Mouse (Mus musculus) embryo, embryonic 10.5 days (tissue): Measurements from ENCODE around the gene Pdss2.
A peak's percentile ranks its signal among the peaks of the same experiment; 100 is the strongest.

Source experiments
- DNase-seq: peaks from one replicate; pipeline ENCODE4 v3.0.0-alpha.2; 2015; ENCODE audit warnings: low spot score

The Pdss2 gene

GRCm38 (mm10) chr10:43312658-43313417, 91.6 kb downstream of the Pdss2 start:
- no peak for DNase-seq

- DNase-seq, result no peak
These were observed 93.9 kb downstream of the Pdss2 start for GRCm38 (mm10) chr10:43315228-43315627.

DNA sequence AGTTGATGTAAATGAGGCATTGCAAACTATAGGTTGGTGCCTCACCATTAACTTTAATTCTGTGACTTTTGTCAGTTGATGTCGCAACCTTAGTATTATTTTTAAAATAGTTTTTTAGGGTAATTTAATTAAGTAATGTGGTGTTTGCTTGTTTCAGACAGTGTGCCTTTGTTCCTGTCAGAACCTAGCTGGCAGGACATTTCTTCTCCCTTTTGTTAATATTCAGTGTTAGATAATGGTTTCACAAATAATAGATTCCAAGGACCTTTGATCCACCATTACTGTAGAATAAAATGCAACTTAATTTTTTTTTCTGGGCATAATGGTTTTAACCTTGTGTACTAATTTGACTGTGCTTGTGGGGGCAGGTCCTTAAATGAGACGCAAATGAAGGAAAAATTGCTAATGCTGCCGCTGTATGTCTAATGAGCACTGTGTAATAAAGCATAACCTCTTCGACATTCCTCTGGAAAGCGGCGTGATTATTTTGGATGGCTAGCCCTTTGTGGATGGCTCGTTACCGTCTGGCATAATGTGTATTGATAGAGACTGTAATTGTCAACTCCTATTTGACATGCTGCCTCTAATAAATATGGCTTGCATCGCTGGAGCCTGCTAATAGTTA, 96.2 kb downstream of the Pdss2 start:
- no peak for DNase-seq

DNA sequence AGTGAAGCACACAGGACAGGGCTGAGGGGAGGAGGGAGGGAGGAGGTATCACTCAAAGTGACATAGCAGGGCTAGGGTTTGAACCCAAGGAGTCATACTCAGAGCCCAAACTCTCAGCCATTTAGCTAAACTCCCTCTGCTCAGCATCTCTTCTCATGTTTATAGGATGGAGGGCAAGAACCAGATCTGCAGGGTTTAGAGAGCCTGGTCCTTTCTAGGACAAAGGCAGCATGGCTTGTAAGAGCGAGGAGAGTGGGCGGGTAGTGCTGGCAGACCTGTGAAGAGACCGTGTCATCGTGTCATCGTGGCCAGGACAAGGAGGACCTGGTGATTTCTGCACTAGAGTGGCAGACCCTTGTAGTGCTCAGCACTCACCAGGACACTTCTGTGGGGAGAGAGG, 99.7 kb downstream of the Pdss2 start:
- no peak for DNase-seq

DNA sequence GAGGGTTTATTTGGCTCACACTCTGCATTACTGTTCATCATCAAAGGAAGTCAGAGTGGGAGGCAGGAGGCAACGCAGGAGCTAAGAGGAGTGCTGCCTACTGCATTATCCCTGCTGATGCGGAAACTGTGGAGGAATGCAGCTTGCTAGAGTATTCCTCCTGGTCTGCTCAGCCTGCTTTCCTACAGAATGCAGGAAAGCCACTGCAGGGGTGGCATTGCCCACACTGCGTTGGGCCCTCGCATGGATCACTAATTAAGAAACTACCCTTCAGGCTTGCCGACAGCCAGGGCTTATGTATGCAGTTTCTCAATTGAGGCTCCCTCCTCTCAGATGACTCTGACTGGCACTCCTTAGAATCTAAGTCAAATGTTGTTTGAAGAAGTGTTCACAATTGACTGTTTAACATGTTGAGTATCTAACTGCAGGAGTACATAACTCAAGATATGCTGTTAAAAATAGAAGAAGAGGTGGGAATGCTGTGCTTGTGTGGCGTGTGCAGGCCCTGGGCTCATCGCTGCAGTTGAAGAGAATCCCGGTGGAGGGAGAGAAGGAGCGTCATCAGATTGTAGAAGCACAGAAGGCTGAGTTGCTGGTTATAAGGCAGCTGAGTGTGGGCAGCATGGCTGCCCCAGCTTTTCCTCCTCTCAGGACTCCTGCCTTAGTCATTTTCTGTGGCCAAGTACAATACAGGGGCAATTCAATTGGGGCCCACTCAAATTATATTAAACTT, 101.3 kb downstream of the Pdss2 start:
- no peak for DNase-seq

DNA sequence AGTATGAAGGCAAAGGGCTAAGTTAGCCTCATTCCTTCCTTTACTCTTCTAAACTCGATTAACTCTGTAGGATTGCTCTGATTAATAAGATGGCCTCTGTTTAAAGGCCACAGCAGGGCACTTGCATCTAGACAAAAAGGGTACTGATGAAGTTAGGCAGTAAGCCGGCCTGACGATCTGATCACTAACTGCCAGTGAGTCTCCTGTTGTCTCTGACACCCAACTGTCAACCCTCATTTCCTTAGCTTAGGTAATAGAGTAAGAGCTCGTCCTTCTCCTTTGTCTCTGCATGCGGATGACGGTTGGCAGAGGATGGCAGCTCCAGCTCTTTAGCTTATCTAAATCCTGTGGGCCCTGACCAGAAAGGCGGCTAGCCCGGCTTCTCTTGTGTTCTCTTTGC, 102.1 kb downstream of the Pdss2 start:
- DNase-seq, result no peak

- DNase-seq, result no peak
These were observed 108.5 kb downstream of the Pdss2 start for GRCm38 (mm10) chr10:43329813-43330212.

DNA sequence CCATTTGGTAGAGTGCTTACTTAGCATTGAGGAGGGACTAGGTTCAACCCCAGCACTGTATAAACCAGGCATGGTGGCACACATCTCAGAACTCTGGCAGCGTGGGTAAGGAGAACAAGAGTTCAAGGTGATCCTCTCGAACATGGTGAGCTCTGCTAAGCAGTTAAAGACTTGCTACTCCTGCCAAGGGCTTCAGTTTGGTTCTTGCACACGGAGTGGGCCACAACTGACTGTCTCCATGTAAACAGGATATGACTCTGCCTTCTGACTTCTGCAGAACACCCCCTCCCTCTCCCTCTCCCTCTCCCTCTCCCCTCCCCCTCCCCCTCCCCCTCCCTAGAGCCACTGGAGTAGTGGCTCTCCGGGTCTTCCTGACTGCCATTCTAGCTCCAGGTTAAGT, 109.4 kb downstream of the Pdss2 start:
- DNase-seq, result no peak

GRCm38 (mm10) chr10:43331931-43332701, 110.8 kb downstream of the Pdss2 start:
- DNase-seq, result peak; percentile 54

DNA sequence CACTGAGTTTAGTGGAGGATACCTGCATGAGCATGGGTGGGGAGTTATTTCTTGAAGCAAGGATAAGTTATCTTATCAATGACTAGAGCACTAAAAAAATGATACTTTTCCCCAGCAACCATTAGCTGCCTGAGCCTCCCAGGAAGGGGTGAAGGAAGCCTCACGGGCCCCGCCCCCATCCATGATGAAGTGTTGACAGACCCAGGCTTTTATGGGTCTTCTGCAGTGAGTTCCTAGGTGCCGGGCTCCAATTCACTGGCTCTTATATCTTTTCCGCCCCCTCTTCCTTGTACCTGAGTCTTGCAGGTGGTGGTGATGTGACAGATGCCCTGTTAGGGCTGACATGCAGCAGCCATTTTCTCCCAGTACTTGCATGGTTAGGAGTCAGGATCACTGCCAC, 114.6 kb downstream of the Pdss2 start:
- DNase-seq, result no peak

DNA sequence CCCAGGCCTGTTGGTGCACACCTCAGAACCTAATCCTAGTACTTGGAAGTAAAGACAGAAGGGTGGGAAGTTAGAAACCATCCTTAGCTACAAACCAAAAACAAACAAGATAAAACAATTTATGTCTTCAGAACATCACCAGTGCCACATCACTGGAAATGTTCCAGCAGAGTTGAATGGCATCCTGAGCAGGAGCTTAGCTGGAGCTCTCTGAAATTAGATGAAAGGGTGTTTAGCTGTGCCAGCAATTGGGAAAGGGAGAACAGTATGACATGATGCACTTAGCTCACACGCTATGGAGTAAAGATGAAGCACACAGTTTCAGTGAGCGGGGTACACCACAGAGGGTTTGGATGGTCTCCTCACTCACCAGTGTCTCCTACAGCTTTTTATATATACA, 115.8 kb downstream of the Pdss2 start:
- no peak for DNase-seq

GRCm38 (mm10) chr10:43339811-43340210, 118.5 kb downstream of the Pdss2 start:
- DNase-seq, result no peak

DNA sequence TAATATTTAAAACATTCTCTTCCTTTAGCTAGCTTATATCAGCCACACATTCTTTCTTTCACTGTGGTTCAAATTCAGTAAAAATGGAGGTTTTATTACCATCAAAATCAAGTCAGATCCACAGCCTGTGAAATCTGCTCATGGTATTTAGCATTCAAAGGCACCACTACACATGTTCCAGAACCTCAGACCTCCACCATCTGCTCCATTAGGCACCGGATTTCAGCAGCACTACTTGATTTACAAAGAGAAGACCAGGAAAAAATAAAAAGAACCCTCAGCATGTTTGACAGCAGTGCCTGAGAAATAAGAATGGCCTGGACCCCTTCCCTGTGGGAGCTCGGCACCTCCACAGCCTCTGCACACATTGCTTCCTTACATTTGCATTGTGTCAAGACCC, 128.4 kb downstream of the Pdss2 start:
- no peak for DNase-seq

DNA sequence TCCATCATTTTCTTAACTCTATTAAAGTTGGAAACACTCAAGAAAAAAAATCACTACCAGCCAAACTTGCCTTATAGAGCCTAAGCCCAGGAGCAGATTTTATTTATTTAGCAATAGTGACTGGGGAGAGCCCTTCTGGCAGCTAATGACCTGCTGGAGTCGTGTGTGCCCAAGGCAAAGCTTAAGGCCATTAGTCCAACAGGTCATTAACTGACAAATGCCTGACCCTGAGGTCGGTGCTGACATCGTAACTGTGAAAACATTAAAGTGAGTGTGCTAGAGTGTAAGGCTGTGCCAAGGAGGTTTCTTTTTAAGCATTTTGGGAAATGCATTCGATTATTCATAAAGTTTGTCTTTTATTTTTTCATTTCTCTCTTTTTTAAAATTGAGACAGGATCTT, 136.6 kb downstream of the Pdss2 start:
- DNase-seq, result peak; percentile 45

- no peak for DNase-seq
These were observed 141.7 kb downstream of the Pdss2 start for GRCm38 (mm10) chr10:43362947-43363346.

DNA sequence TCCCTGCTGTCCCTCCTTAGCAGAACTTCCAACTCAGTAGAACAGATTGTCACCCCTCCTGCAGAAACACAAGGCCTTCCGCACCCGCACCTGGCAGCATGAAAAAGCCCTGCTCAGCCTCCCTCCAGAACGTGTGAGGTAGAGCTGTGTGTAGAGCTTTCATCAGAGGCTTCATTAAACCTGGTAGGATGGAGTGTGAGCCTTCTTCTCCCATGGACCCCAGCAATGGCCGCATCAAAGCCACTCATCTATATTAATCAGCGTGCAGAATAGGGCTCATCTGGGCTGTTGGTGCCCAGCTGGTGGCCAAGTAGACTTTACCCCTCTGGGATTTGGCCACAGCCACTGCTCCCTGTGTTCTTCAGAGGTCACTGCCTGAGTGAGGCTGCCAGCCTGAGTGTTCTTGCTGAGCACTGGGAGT, 142.2 kb downstream of the Pdss2 start:
- DNase-seq, result no peak

DNA sequence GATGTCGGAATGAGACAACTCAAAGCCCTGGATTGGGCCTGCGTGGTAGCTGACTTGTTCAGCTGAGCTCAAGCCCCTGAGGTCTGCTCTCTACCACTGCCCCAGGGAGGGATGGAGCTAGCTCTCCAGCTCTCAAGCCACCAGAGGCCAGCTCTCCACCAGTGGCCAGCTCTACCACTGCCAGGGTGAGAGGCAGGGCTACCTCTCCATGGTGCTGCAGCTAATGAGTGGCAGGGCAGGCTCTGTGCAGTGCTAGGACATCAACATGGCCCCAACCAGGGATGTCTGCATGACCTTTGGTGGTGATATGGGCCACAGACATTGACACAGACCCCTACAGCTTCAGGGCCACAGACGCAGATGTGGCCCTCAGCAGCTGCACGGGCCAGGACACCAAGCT, 144.6 kb downstream of the Pdss2 start:
- DNase-seq, result no peak

DNA sequence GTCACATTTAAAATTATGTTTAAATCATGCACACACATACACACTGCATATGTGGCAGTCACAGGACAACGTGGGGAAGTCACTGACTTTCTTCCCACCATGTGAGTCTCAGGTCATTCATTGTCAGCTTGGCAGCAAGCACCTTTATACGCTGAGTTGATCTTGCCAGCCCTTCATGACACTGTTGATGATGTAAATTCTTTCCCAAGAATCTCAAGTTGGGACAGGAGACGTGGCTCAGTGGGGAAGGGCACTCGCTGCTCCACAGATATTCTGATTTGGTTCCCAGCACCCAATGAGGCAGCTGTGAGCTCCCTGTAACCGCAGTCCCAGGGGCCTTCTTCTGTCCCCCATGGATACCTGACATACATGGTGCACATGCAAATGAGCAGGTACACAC, 147.3 kb downstream of the Pdss2 start:
- DNase-seq, result no peak

- no peak for DNase-seq
These were observed 151.0 kb downstream of the Pdss2 start for GRCm38 (mm10) chr10:43372315-43372714.

GRCm38 (mm10) chr10:43373035-43373434, 151.7 kb downstream of the Pdss2 start:
- DNase-seq, result no peak

DNA sequence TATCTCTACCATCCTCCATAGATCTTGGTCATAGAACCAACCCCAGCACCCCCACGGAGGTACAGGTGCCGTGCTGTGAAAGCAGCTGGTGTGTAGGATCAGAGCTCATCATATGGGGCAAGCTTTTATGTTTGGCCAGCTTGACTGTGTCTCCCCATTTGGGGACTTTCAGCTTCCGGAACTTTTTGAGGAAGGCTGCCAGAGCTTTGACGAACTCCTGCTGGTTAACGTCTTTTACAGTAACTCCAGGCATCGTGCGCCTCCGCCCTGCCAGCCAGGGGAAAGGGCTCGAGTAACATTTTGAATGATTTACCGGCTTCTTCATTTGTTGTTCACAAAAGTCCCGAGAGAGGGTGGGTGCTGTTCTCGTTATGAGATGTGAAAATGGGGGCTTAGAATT, 152.4 kb downstream of the Pdss2 start:
- no peak for DNase-seq

- no peak for DNase-seq
These were observed 154.0 kb downstream of the Pdss2 start for GRCm38 (mm10) chr10:43375286-43375685.
